Mouse (Mus musculus): ENCODE results near the gene Gprc5c. TPM values are rescaled to one million over a fixed set of nuclear protein-coding genes. Genes with fewer than 3 reads are reported as not detected.
"Not testable (repeated sequence)": the region's sequence is repeated elsewhere in the genome, so short reads cannot be mapped to it uniquely, and the experiment has no call there.

Gene Gprc5c
- polyA plus RNA-seq, 1 experiment from 2014 or later: 10.9 TPM

DNA sequence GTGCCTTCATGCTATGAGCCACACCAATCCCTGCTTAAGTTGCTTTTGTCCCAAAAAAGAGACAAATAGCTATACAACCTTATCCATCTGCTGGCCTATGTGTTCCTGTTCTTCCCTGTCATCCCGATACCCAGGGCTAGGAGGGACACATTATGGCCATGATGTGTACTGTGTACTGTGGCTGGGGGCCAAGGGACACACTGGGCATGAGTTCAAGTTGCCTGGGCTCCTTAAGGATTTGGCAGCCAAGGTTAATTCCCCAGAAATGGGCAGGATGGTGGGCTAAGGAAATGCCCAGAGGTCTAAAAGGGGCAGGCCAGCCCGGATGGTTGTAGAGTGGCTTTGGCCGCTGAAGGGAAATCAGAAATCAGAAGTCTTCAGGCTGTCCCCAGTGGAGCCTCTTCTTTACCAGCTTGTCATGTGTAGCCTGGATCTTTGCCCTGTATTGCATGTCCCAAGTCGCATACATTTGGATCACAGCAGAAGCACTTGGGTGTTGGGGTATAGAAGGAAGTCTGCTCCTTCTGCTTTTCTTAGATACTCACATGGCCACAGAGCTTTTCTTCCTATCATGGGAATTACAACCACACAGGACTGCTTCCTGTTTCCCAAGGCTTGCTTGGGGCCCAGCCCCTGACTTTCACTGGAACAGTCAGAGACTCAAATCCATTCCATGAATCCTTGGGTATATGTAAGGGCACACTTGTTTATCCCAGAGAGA, 33.6 kb downstream of the Gprc5c start:
- Histone ChIP-seq H3K27ac (ENCODE audit: low read length) (no peak overlapping the region), H3K4me3 (ENCODE audit: low read length) (no peak overlapping the region), H3K9me3 (ENCODE audit: control insufficient read depth, low read length) (no peaks in the 10 kb centered on the region), H3K4me1 (ENCODE audit: control insufficient read depth, insufficient read depth, low read length) (no peaks in the 10 kb centered on the region), H3K9ac (ENCODE audit: low read depth, low read length) (no peak overlapping the region), H3K36me3 (ENCODE audit: control insufficient read depth, insufficient read depth, low read length) (no peaks in the 10 kb centered on the region), H3K4me2 (ENCODE audit: low read depth, low read length) (no peak overlapping the region), H3K27me3 (replicated peaks; ENCODE audit: control insufficient read depth, insufficient read depth, low read length) (no peaks in the 10 kb centered on the region)
- 84% methylated on average over 4 of the region's 4 CpGs for WGBS
- no peak for ATAC-seq

DNA sequence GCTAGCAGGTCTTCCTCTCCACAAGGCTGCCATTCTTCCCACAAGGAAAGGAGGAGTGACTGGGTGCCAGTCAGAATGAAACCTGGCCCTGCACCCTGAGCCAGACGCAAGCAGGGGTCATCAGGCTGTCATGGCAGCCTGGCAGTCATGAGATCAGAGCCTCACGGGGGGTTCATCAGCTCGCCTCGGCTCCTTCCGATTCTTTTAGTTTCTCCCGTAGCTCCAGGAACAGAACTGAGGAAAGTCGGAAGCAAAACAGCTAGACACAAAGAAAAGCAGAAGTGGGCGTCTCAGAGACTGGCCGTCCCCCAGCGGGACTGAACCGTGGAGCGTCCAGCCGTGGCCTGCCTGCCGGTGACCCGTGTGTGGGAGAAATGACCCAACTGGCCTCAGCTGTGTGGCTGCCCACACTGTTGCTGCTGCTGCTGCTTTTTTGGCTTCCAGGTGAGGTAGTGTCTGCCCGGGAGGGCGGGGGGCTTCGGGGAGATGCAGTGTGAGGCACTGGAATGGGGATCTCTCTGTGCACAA, 39.1 kb downstream of the Gprc5c start, which contains the start of gene Cd300a:
Gene Cd300a (plus strand): TSS at position 51 of the 528 bp plus-strand sequence.
- no peaks in the 10 kb centered on the region for H3K9me3 ChIP-seq (ENCODE audit: control insufficient read depth, low read length)
- no peaks in the 10 kb centered on the region for H3K4me1 ChIP-seq (ENCODE audit: control insufficient read depth, insufficient read depth, low read length)
- WGBS: 75% methylated on average over 18 of the region's 18 CpGs
- H3K36me3 ChIP-seq (ENCODE audit: control insufficient read depth, insufficient read depth, low read length): no peaks in the 10 kb centered on the region
- H3K27me3 ChIP-seq (replicated peaks; ENCODE audit: control insufficient read depth, insufficient read depth, low read length): no peaks in the 10 kb centered on the region
- H3K9ac ChIP-seq (ENCODE audit: low read depth, low read length): no peak within 1 kb of the TSS
- H3K27ac ChIP-seq (ENCODE audit: low read length): no peak within 1 kb of the TSS
- ATAC-seq: no peak
- no peak within 1 kb of the TSS for H3K4me2 ChIP-seq (ENCODE audit: low read depth, low read length)
- H3K4me3 ChIP-seq (ENCODE audit: low read length): no peak within 1 kb of the TSS

DNA sequence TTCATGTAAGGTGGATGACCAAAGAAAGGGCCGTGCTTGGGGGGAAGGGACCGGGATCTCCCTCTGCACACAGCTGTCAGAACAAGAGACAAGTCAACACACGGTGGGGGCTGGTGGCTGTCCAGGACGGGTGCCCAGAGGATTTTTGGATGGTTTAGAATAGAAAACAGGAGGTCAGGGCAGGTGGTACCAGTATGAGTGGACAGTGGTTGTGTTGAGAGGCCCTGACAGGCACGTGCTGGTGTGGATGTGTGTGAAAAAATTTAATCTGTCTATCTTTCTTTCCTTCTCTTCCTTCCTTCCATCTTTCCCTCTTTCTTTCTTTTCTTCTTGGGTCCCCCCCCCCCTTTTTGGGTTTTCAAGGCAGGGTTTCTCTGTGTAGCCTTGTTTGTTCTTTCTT, 39.6 kb downstream of the Gprc5c start:
- no peak overlapping the region for H3K4me2 ChIP-seq (ENCODE audit: low read depth, low read length)
- H3K9ac ChIP-seq (ENCODE audit: low read depth, low read length): no peak overlapping the region
- no peak overlapping the region for H3K27ac ChIP-seq (ENCODE audit: low read length)
- no peak for ATAC-seq
- H3K36me3 ChIP-seq (ENCODE audit: control insufficient read depth, insufficient read depth, low read length): no peaks in the 10 kb centered on the region
- H3K4me3 ChIP-seq (ENCODE audit: low read length): no peak overlapping the region
- no peaks in the 10 kb centered on the region for H3K9me3 ChIP-seq (ENCODE audit: control insufficient read depth, low read length)
- H3K4me1 ChIP-seq (ENCODE audit: control insufficient read depth, insufficient read depth, low read length): no peaks in the 10 kb centered on the region
- 70% methylated on average over 5 of the region's 5 CpGs for WGBS
- H3K27me3 ChIP-seq (replicated peaks; ENCODE audit: control insufficient read depth, insufficient read depth, low read length): no peaks in the 10 kb centered on the region

- Histone ChIP-seq H3K36me3 (ENCODE audit: control insufficient read depth, insufficient read depth, low read length) (no peaks in the 10 kb centered on the region), H3K4me3 (ENCODE audit: low read length) (no peak overlapping the region), H3K9ac (ENCODE audit: low read depth, low read length) (no peak overlapping the region), H3K9me3 (ENCODE audit: control insufficient read depth, low read length) (no peaks in the 10 kb centered on the region), H3K27me3 (replicated peaks; ENCODE audit: control insufficient read depth, insufficient read depth, low read length) (no peaks in the 10 kb centered on the region), H3K27ac (ENCODE audit: low read length) (no peak overlapping the region), H3K4me1 (ENCODE audit: control insufficient read depth, insufficient read depth, low read length) (no peaks in the 10 kb centered on the region), H3K4me2 (ENCODE audit: low read depth, low read length) (no peak overlapping the region)
- 85% methylated on average over 3 of the region's 3 CpGs for WGBS
- ATAC-seq: no peak
These were observed 45.1 kb downstream of the Gprc5c start for GRCm38 (mm10) chr11:114896085-114896484.

DNA sequence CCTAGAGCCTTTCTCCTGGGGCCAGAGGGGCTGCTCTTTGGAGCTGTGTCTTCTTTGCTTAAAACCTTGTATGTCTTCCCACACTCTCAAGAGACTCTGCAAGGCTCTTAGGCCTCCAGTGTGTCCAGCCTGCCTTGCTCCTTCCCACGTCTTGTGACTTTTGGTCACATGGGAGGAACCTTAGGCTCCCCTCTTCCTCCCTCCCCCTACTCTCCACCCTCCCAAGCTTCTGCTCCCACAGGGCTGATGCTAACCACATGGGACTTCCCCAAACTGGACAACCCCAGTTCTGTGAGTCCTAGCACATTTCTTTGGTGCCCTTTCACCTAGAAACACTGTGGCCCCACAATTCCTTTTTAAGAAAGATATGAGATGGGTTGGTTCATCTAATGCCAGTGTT, 47.1 kb downstream of the Gprc5c start:
- Histone ChIP-seq H3K4me3 (ENCODE audit: low read length) (no peak overlapping the region), H3K27ac (ENCODE audit: low read length) (no peak overlapping the region), H3K4me2 (ENCODE audit: low read depth, low read length) (no peak overlapping the region), H3K9me3 (ENCODE audit: control insufficient read depth, low read length) (no peaks in the 10 kb centered on the region), H3K27me3 (replicated peaks; ENCODE audit: control insufficient read depth, insufficient read depth, low read length) (no peaks in the 10 kb centered on the region), H3K4me1 (ENCODE audit: control insufficient read depth, insufficient read depth, low read length) (no peaks in the 10 kb centered on the region), H3K36me3 (ENCODE audit: control insufficient read depth, insufficient read depth, low read length) (no peaks in the 10 kb centered on the region), H3K9ac (ENCODE audit: low read depth, low read length) (no peak overlapping the region)
- no peak for ATAC-seq
- whole genome bisulfite sequencing: 57% methylated on average over 1 of the region's 1 CpGs

- H3K4me3 ChIP-seq (ENCODE audit: low read length): no peak overlapping the region
- no peaks in the 10 kb centered on the region for H3K9me3 ChIP-seq (ENCODE audit: control insufficient read depth, low read length)
- H3K36me3 ChIP-seq (ENCODE audit: control insufficient read depth, insufficient read depth, low read length): no peaks in the 10 kb centered on the region
- 91% methylated on average over 4 of the region's 4 CpGs for WGBS
- no peak overlapping the region for H3K4me2 ChIP-seq (ENCODE audit: low read depth, low read length)
- ATAC-seq: no peak
- no peaks in the 10 kb centered on the region for H3K4me1 ChIP-seq (ENCODE audit: control insufficient read depth, insufficient read depth, low read length)
- no peaks in the 10 kb centered on the region for H3K27me3 ChIP-seq (replicated peaks; ENCODE audit: control insufficient read depth, insufficient read depth, low read length)
- H3K27ac ChIP-seq (ENCODE audit: low read length): no peak overlapping the region
- H3K9ac ChIP-seq (ENCODE audit: low read depth, low read length): no peak overlapping the region
These were observed 52.3 kb downstream of the Gprc5c start for GRCm38 (mm10) chr11:114903224-114903623.

- H3K27ac ChIP-seq (ENCODE audit: low read length): no peak overlapping the region
- H3K4me2 ChIP-seq (ENCODE audit: low read depth, low read length): no peak overlapping the region
- H3K27me3 ChIP-seq (replicated peaks; ENCODE audit: control insufficient read depth, insufficient read depth, low read length): no peaks in the 10 kb centered on the region
- H3K4me3 ChIP-seq (ENCODE audit: low read length): no peak overlapping the region
- no peak overlapping the region for H3K9ac ChIP-seq (ENCODE audit: low read depth, low read length)
- ATAC-seq: no peak
- 77% methylated on average over 4 of the region's 4 CpGs for WGBS
- H3K9me3 ChIP-seq (ENCODE audit: control insufficient read depth, low read length): no peaks in the 10 kb centered on the region
- no peaks in the 10 kb centered on the region for H3K36me3 ChIP-seq (ENCODE audit: control insufficient read depth, insufficient read depth, low read length)
- H3K4me1 ChIP-seq (ENCODE audit: control insufficient read depth, insufficient read depth, low read length): no peaks in the 10 kb centered on the region
These were observed 56.6 kb downstream of the Gprc5c start for GRCm38 (mm10) chr11:114907567-114907966.

- WGBS: 59% methylated on average over 4 of the region's 4 CpGs
- ATAC-seq: no peak
- H3K4me3 ChIP-seq (ENCODE audit: low read length): no peak overlapping the region
These were observed 57.1 kb downstream of the Gprc5c start for GRCm38 (mm10) chr11:114908086-114908485.

GRCm38 (mm10) chr11:114909538-114909937, 58.6 kb downstream of the Gprc5c start:
- H3K4me2 ChIP-seq (ENCODE audit: low read depth, low read length); H3K4me3 ChIP-seq (ENCODE audit: low read length); ATAC-seq; H3K4me1 ChIP-seq (ENCODE audit: control insufficient read depth, insufficient read depth, low read length); H3K36me3 ChIP-seq (ENCODE audit: control insufficient read depth, insufficient read depth, low read length); H3K27ac ChIP-seq (ENCODE audit: low read length); H3K9ac ChIP-seq (ENCODE audit: low read depth, low read length); H3K27me3 ChIP-seq (replicated peaks; ENCODE audit: control insufficient read depth, insufficient read depth, low read length); H3K9me3 ChIP-seq (ENCODE audit: control insufficient read depth, low read length): not testable (repeated sequence)
- WGBS: 46% methylated on average over 3 of the region's 3 CpGs

More at GRCm38 (mm10) chr11:114908086-114908485, 57.1 kb downstream of the Gprc5c start:
- H3K27ac ChIP-seq (ENCODE audit: low read length): no peak overlapping the region
- no peaks in the 10 kb centered on the region for H3K36me3 ChIP-seq (ENCODE audit: control insufficient read depth, insufficient read depth, low read length)
- no peaks in the 10 kb centered on the region for H3K4me1 ChIP-seq (ENCODE audit: control insufficient read depth, insufficient read depth, low read length)
- H3K27me3 ChIP-seq (replicated peaks; ENCODE audit: control insufficient read depth, insufficient read depth, low read length): no peaks in the 10 kb centered on the region
- H3K9me3 ChIP-seq (ENCODE audit: control insufficient read depth, low read length): no peaks in the 10 kb centered on the region
- H3K4me2 ChIP-seq (ENCODE audit: low read depth, low read length): no peak overlapping the region
- H3K9ac ChIP-seq (ENCODE audit: low read depth, low read length): no peak overlapping the region

- no peak overlapping the region for H3K4me2 ChIP-seq (ENCODE audit: low read depth, low read length)
- 13% methylated on average over 9 of the region's 9 CpGs for WGBS
- no peak for ATAC-seq
These were observed 61.9 kb downstream of the Gprc5c start for GRCm38 (mm10) chr11:114912847-114913246.

More at GRCm38 (mm10) chr11:114912847-114913246, 61.9 kb downstream of the Gprc5c start:
- Histone ChIP-seq H3K27me3 (replicated peaks; ENCODE audit: control insufficient read depth, insufficient read depth, low read length) (no peaks in the 10 kb centered on the region), H3K9me3 (ENCODE audit: control insufficient read depth, low read length) (no peaks in the 10 kb centered on the region), H3K9ac (ENCODE audit: low read depth, low read length) (no peak overlapping the region), H3K4me3 (ENCODE audit: low read length) (no peak overlapping the region), H3K4me1 (ENCODE audit: control insufficient read depth, insufficient read depth, low read length) (no peaks in the 10 kb centered on the region), H3K27ac (ENCODE audit: low read length) (no peak overlapping the region), H3K36me3 (ENCODE audit: control insufficient read depth, insufficient read depth, low read length) (no peaks in the 10 kb centered on the region)

Data from intestine, embryonic 16.5 days (tissue).